Mouse (Mus musculus) thymus, postnatal 10 days (tissue): ENCODE results near the gene Gadl1.

Source experiments
- DNase-seq, 2 experiments: peaks; one replicate each; pipeline ENCODE4 v3.0.0; 2021; ENCODE audit warnings: low spot score in 2 of 2

Gene Gadl1

DNA sequence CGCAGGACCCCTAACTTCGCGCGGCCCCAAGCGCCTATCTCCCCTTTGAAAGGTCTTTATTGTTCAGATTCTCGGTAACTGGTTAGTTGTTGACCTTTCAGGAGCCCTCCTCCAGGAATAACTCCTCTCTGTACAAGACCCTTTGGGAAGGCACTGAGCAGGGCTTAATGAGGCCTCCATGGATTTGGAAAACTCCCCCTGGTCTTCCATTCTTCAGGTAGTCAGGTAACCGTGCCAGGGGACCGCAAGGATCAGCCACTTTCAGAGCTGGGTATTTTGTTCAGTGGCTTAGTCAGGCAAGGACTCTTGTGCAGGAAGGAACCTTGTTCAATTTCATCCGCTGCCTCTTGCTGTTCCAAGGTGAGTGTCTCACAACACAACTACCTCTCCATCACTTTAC is at the start of gene Gadl1:
TSS of gene Gadl1 (plus strand) at position 301 of the 400 bp plus-strand sequence.
- no peak for DNase-seq

DNA sequence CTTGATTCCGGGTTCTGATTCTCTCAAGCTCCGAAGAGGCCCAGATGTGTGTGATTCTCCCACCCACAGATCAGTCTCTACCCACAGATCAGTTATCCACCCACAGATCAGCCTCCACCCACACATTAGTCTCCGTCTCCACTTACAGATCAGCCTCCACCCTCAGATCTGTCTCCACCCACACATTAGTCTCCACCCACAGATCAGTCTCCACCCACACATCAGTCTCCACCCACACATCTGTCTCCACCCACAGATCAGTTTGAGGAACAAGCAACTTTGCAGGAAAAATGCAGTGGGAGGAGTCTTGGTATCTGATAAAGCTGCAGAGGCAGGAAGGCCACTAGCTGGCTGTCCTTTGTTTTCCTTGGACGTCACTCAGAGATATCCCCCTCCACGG is 46.5 kb upstream of the Gadl1 start:
- no peak for DNase-seq

DNA sequence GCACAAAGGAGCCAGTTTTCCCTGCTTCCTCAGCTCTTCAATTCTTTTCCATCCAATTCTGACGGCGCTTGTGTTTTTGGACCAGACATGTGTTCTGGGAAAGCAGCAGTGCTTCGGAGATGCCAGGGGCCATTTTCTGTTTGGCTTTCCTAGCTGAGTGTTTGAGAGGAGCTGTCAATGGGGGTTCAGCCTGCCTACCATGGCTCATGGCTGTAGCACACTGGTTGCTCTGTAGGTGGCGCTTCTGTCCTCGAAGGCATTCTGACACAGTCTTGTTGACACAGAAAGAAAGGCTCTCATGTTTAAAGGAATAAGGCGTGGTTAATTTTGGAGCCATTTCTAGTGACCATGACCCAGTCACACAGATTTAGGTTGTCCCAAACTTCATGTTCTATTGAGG is 45.9 kb upstream of the Gadl1 start:
- DNase-seq, result peak in 1 of 2 experiments; percentile 18

DNA sequence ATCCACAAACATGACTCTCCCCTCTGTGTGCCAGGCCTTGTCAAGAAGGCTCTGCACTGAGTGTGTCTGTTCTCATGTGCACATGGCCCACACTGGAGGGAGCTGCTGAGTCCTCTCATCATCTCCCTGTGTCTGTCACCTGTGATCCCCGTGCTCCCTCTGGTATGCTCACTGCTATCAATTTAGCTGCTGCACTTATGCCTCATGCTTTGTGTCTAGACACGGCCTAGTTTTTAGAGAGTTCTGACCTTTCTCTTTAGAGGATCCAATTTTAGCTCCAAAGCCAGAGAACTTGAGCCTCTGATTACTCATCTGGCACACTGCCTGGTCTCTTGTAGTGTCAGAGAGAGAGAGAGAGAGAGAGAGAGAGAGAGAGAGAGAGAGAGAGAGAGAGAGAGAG is 42.0 kb upstream of the Gadl1 start:
- DNase-seq, result no peak

DNA sequence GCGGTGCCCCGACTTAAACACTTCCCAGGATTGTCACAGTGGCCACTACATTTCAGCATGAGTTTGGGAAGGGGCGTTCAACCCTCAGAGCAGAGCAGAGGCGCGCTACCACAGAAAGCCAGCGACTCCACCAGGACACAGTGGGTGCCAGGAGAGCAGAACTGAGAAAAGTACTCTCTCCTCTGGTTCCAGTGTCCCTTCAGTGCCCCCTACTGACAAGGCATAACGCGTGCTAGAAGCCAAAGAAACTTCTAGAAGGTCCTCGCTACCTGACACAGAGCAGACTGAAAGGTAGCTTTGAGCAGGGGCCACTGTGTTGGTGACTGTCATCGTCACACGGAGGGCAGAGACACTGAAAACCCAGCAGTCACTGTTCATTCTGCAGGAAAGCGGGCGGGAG is 39.1 kb upstream of the Gadl1 start:
- peak in 1 of 2 experiments; percentile 9 for DNase-seq

DNA sequence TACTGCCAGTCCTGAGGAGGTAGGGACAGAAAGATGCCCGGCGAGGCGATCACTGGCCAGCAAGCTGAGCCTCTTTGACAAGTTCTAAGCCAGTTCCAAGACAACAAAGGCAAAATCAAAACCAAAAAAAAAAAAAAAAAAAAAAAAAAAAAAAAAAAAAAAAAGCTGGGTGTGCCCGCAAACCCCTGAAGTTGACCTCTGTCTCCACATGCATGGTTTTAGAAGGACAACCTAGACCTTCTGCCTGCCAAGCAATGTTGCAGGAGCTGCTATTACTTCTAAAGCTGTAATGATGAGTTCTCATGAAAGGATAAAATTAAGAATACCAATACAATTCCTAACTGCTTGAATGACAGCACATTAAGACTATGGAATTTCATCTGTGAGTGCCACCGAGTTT is 38.6 kb upstream of the Gadl1 start:
- no peak for DNase-seq

DNA sequence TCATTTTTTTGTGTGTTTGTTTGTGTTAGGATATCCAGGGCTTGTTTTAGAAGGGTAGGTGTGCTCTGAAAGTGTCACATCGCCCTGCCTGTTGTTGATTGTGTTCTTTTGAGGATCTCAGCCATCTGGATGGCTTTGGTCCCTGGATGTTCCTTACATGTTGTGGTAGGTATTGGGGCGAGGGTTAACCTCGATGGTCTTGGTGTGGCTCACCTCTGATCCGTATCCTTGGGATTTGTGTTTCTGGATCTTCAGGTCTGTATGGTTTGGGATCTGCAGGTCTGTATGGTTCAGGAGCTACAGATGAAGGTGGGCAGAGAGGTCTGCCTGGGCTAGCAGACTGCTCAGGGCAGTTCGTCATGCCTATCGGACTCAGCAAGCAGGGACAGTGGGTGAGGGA is 28.8 kb upstream of the Gadl1 start:
- DNase-seq, result no peak

DNA sequence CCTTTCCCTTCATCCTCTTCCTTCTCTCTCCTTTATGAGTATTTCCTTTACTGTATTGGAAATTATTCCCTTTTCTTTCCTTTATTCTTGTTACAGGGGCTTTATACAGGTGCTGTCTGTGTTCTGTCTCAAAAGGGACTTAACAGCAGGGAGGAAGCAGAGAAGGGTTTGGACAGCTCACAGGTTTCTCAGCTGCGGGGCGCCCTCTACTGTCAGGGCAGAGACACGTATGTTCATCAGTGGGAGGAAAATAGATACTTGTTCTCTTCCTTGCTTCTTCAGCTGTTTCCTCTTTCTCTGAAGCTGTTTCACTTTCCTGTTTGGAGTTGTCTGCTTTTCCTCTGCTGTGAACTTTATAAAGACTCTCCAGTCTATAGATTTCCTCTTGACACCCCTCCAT is 28.1 kb upstream of the Gadl1 start:
- DNase-seq, result peak in 1 of 2 experiments; percentile 54

DNA sequence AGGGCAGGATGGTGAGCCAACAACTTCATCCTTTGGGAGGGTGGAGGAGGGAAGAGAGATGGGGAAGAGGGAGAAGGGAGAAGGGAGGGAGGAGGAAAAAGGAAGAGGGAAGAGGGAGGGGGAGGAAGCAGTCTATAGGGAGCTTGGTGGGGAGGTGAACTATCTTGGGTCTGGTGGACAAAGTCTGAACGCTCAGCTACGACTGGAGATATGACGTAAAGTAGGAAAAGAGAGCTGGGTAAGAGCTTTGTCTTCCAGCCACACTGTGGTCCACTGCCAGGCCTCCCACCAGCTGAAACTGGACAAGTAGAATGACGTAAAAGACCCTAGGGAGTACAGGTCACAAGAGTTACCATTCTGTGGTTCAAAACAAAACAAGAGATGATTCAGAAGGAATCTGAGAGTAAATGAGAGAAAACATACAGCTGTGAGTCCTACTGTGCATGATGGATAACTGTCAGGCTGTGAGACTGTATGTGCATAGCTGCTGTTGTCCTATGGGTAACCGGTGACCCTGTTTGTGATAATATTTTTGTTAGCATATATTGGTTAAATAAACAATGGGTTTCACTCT is 26.5 kb upstream of the Gadl1 start:
- no peak for DNase-seq

DNA sequence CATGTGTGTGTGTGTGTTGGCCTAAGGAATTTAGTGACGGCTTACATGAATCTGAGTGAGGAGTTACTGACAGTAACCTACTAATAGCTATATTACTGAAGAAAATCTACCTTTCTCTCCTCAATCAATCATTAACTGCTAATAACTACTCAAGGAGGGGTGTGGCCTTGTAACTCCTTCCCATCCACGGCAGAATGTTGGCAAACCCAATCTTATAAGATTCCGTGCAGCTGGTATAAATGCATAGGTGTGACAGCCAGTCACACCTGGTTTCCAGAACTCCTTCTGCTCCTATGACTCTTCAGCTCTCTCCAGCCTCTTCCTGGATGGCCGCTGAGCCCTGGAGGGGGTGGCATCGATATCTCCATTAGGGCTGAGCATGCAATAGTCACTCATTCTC is 25.8 kb upstream of the Gadl1 start:
- no peak for DNase-seq

DNA sequence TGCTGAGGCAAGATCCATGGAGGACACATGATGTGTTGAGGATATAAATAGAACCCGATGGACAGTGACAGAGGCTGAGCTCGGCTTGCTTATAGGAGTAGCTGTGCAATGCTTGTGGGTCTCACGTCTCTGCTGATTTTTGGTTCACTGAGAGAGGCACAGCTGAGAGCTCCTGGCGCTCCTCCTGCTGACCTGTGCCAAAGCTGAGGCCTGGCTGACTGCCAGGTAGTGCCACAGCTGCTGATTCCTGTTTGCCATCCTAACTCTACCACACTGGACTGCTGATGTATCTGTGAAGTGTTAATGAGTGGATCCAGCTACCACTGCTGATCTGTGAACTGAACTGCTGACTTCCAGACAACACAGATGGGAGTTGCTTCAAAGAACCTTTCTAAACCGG is 21.7 kb upstream of the Gadl1 start:
- no peak for DNase-seq

DNA sequence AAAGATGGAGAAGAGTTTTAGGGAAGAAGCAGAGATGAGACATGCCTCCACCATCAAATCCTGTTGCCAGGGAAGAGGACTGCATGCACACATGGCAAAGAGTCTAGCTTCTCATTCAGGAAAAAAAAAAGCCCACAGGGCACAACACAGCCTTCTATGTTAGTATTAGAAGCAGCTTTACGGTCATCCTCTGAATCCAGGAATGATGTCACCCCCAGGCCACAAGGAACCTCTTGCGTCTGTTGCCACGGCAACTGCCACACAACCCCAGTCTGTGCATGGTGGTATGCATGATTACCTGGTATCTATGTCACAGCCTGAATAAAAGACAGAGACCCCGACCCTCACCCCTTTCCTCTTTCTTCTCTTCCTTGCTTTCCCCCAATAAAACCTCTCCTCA is 16.1 kb upstream of the Gadl1 start:
- DNase-seq, result no peak

DNA sequence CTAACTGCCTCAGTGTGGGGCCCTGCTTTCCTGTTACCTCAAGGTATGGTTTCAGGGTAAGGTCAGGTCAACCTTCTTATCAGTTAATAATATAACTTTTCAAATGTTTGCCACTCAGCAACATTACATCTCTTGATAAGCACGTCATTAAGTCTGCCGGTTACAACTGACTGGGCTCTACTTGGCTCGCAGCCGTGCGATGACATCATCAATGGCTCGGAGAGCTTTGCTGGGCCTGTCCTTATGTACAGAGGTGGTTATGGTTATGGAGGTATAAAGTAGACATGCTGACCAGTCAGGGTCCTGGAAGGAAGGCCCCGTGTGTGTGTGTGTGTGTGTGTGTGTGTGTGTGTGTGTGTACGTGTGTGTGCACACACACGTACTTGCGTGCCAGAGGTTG is 15.3 kb upstream of the Gadl1 start:
- no peak for DNase-seq

DNA sequence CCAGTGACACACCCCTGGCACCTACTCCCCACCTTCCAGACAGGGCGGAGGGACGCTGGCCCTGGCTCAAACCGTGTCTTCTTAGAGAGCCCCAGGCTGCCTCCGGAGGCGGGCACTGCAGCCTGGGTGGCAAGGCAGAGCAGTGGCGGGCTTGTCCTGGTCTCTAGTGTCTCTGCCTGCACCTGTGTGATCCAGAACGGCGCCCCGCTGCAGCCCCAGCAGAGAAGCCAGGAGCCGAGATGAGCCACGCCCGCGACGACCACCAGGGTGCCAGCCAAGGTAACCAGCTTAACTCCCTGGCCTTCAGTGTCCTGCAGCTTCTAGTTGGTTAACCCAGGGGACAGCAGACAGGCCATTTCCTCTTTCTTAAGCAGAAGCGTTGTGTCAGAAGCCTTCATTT is 930 bp upstream of the Gadl1 start:
- no peak for DNase-seq

DNA sequence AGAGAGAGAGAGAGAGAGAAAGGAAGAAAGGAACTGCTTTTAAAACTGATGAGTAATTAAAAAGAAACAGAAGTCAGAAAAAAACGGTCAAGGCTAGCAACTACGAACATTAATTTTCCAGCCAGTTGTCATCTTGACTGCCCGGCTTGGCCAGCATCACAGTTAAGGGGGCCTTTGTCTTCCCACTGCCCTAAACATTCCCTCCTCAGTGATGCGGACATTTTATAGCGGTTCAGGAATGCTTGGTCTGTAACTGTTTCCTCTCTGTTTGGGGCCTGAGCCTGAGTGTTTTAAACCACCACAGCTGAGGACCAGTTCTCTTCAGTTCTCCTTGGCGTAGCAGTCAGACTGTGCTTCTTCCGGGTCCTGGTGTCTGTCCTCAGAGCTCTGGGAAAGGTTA is 4.8 kb downstream of the Gadl1 start:
- DNase-seq, result no peak

DNA sequence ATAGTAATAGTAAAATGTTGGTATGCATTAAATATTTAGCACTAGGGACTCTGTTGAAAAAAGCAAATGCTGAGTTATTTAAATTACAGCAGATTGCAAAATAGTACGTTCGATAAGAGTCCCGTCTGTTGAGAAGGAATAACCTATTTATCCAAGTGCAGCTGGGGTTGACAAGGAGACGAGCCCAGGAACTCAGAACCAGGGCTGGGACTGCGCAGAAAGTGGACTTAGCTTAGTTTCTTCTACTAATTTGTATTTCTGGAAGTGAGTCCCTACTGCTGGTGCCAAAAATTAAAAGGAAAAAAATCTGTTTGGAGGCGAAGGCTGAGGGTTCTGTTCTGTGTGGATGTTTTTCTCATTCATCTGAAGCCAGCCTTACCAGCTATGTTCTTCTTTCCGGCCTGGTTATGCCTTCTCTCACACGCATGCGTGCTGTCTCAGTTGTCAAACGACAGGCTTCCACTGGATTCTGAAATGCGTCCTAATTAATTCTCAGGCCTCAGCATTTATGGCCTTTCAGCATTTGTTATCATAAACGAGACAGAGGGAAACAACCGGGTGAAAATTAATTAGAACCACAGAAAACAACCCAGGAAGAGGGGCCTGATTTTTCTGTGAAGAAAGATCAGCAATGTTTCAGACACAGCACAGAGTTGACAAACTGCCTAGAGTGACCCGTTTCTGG is 6.5 kb downstream of the Gadl1 start:
- DNase-seq, result no peak

DNA sequence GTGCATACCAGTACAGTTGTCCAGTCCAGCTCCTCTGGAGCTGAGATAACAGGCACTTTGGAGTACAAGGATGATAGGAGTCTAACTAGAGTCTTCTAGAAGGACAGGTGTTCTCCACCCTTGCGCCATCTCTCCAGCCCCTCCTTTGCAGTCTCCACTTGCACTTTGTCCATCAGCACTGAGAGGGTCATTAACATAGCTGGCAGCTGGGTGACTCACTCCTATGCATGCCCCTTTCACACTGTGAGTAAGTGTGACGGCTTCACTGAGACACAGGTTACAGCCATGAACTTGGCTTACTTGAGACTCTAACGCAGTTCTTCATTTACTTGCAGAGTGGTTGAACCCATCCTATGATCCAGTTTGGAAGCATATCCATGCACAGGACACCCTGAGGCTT is 10.5 kb downstream of the Gadl1 start:
- no peak for DNase-seq

DNA sequence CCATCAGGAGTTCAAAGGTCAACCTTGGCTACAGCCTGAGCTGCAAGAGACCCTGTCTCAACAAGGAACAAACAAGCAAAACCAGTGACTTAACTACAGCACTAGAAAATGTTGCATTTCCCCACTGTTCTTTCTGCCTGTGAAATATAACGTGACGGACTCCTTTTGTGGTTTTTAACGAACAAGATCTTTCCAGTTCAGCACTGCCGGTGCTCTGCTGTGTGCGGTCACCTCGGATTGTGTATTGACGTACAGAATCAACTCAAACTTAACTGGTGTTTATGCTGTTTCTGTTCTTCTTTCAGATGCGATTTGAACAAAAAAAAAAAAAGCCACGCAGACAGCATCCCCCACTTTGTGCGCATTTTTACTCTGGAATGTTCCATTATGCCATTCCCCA is 13.4 kb downstream of the Gadl1 start:
- no peak for DNase-seq

DNA sequence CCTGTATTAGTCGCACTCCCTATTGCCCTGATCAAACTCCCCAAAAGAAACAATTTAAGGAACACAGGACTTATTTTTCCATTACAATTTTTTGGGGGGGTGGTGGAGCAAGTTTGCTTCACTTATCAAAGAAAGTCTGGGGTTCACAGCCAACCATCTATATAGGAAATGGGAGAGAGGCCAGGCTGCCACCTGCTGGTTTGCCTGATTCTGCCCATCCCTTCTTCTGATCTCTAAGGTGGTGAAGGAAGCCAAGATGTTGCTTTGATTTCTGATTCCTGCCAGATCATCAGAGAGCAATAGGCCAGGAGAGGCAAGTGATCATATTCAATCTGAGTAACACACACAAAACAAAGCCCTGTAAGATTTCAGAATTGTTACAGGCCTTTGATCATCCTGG is 14.8 kb downstream of the Gadl1 start:
- no peak for DNase-seq

DNA sequence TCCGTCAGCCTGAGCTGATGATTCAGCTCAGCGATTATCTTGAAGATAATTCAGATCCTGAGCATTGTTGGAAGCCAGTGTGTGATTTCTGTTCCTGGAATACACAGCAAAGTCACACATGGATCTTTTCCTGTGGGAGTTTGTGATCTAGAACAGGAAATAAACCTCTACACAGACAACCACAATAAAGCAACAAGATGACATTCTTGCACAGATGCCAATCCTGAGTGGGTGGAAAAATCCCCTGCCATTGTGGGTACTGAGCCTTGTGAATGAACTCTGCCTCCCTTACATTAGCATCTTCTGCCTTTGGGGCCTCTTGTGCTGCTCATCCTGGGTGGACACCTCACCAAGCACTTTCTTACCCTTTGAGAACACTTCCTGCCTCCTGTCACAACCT is 22.5 kb downstream of the Gadl1 start:
- no peak for DNase-seq

DNA sequence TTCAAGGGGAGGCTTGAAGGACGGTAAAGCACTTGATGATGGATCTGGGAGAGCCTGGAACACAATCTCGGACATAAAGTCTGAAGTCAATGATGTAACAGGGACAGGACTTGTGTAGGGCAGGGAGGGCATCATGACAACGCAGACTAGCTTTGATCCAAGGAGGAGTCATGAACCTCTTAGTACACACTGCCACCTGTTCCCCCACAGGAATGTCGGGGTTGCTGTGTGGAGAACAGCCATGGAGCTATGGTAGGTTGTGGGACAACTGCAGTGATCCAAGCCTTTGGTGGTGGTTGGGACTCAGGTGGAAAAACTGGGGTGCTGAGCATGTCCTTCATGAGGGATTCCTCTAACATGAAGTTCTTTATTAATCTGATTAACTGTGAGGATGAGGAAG is 23.5 kb downstream of the Gadl1 start:
- no peak for DNase-seq

DNA sequence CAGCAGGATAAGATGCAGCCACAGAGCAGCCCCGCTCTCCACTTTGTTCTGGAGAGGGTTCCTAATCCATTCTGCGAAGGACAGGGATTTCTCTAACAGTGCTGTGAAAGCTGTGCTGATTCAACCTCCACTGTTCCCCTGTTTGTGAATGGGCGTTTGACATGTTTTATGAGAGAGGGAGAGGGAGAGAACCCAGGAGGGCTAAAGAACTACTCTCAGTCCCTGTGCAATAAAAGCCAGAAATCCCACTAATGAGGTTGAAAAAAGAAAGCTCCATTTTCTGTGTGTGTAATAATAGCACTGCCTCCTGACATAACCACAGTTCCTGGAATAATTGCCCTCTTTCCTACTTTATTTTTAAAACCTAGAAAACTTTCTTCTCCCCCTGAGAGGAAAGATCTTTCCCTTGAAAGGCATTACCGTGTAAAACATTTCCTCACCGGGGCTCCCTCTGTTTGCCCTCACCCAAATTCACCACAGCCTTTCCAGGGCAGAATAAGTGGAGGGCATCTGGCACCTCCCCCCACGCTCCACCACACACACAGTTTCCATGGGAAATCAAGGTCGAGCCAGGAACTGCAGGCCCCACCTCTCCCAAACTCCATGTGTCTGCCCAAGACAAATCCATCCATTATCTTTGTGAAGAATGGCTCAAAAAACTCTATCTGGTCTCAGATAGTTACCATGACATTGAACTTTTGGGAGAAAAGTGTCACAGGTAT is 24.1 kb downstream of the Gadl1 start:
- DNase-seq, result no peak

DNA sequence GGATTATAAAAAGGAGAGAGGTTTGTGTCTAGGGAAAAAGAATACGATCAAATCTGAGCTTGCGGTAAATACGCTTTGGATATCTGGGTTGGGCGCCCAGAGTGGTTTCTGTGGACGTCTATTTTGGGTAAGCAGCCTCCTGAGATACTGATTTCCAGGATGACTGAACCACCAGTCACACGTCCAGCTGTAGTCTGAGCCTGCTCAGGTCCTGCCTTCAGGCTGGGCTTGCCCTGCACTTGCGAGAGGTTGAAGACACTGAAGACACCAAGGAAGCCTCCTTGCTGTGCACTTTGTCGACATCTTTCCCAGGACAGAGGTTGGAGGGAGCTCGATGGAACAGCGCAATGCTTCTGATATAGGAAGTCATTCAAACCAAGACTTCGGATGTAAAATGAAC is 25.0 kb downstream of the Gadl1 start:
- DNase-seq, result no peak
